Mouse (Mus musculus): ENCODE results near the gene Gm37240.

GRCm38 (mm10) chr3:84690091-84690771 lies 1197.1 kb downstream of the Gm37240 start:
- TF ChIP-seq CTCF (IDR thresholded peaks at IDR 0.05; ENCODE audit: low read depth, low read length) (no peak), POLR2A (IDR thresholded peaks at IDR 0.05; ENCODE audit: borderline replicate concordance, low read depth, low read length) (no peak)

Data from bone marrow macrophage, adult 2 months (primary cell).